Mouse (Mus musculus) gastrocnemius, adult 8-10 months (tissue): ENCODE measurements around the gene Arid1b. TPM values are rescaled to one million over a fixed set of nuclear protein-coding genes. Genes with fewer than 3 reads are reported as not detected.

Experiments
- DNase-seq, 2 experiments: peaks; one replicate each; pipeline ENCODE4 v3.0.0; 2022; ENCODE audit warnings: low spot score in 2 of 2
- total RNA-seq, 4 experiments: library from RNA; stranded (reverse); gene quantifications; 2 replicates each; pipeline ENCODE4 v1.2.4; 2022

Arid1b gene
- total RNA-seq, 4 experiments from 2014 or later = 30.8 to 35.6 (median 33.9) TPM

DNA sequence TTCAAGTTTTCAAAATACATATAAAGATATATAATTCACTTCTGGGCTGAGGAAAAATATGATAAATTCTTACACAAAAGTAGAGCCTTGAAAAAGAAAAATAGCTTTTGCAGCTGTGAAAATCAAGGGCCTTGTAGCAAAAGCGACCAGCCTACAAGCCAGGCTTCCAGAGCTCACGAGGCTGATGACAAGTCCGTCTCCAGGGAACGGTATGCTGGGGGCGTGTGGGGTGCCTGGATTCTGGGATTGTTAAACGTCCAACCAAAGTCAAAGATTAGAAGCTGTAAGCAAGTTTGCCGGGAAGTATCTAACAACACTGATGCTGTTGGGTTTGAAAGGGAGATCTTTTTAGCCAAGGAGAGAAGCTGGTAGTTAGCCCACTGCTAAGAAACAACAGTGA lies 377.4 kb downstream of the Arid1b start:
- no peak for DNase-seq

- no peak for DNase-seq
Observed at GRCm38 (mm10) chr17:5372951-5373350, 378.8 kb downstream of the Arid1b start.

- DNase-seq = no peak
Observed at GRCm38 (mm10) chr17:5377151-5377929, 383.2 kb downstream of the Arid1b start.

DNA sequence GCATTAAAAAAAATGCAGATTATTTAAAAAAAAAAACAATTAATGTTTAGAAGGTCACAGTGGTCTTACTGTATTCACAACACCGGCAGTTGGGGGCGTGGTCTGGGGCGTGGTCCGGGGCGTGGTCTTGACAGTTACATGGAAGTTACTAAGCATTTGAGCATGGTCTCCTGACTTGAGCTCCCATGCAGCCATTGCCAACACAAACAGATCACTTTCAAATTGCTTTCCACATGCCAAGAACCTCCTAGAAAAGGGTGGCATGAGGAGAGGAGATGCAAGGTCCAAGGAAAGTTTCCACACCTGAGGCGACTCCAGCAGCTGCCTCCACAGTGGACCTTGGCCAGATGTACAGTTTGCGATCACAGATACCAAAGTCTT lies 383.8 kb downstream of the Arid1b start:
- peak in 1 of 2 experiments; percentile 25 for DNase-seq

DNA sequence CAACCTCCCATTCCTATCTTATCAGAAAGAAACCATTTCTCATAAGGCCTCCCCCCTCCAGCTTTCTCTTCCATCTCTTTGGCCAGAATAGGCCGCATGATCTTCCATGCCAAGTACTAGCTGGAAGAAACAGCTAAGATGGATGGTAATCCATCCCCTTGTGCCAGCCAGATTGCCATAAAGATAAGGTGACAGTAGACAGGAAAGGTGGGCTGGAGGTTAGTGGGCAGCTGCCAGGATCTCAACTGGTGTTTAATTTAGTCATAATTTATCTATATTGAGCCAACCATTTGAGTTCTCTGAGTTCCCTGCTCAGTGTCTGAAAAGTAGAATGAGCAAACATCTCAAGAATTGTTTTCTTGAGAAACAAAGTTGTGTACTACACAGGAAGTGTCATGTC lies 391.6 kb downstream of the Arid1b start:
- DNase-seq = no peak

- DNase-seq = no peak
Observed at GRCm38 (mm10) chr17:5386885-5387545, 392.9 kb downstream of the Arid1b start.

DNA sequence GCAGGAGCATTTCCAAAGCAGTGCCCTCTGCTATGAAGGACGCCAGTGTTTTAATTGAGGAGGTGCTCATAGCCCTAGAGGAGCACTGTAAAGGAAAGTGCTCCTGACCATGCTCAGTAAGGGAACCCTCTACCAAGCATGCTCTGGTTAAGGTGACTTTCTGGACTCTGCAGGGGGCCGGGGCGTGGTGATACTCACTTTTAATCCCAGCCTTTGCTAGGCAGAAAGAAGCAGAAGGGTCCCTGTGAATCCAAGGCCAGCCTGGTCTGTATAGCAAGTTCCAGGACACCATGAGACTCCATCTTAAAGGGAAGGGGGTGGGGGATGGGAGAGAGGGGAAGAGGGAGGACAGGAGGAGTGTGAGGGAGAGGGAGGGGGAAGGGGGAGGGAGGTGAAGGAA lies 394.2 kb downstream of the Arid1b start:
- DNase-seq = no peak

DNA sequence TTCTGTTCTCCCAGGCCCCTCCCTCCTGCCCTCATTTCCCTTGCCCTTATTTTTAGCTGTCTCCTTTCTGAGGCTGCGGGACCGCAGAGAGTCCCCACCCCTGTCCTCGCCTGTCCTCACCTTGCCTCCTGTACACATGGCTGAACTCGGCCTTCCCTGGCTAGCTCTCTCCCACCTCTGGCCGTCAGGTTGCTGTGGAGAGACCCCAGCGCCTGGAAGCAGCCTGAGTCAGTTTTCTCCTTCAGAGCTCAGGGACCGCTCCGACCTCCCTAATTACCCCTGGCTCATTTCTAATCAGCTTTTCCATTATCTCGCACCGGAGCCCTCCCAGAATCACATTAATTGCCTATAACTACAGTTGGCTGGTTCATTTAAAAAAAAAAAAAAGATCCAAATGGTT lies 396.6 kb downstream of the Arid1b start:
- DNase-seq = no peak

GRCm38 (mm10) chr17:5395454-5396205 lies 401.5 kb downstream of the Arid1b start:
- DNase-seq = no peak

- no peak for DNase-seq
Observed at GRCm38 (mm10) chr17:5396213-5396612, 402.1 kb downstream of the Arid1b start.
